Mouse (Mus musculus): ENCODE data around the gene Hipk4. TPM values are rescaled to one million over a fixed set of nuclear protein-coding genes. Genes with fewer than 3 reads are reported as not detected.

Hipk4 gene
- total RNA-seq, 2 experiments from 2014 or later = not detected

GRCm38 (mm10) chr7:27537998-27538397 lies 14.9 kb downstream of the Hipk4 start:
- no peak for ATAC-seq (ENCODE audit: poor library complexity, severe bottlenecking)

DNA sequence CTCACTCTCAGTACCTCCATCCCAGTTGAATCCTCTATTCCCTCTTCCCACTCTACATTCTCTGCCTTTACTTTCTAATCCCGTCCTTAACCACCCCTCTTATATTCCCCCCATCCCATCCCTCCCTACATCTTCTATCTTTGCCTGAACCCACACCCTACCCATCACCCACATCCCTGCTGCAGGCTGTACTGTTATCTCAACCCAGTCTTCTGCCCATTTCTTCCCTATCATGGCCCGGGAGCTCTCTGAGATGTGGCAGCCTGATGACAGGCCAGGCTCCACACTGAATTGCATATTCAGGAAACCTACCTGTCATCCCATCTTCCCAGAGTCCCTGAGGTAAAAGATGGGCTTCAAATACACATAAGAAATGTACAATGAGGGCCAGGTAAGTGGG lies 15.7 kb downstream of the Hipk4 start:
- ATAC-seq (ENCODE audit: poor library complexity, severe bottlenecking) = no peak

DNA sequence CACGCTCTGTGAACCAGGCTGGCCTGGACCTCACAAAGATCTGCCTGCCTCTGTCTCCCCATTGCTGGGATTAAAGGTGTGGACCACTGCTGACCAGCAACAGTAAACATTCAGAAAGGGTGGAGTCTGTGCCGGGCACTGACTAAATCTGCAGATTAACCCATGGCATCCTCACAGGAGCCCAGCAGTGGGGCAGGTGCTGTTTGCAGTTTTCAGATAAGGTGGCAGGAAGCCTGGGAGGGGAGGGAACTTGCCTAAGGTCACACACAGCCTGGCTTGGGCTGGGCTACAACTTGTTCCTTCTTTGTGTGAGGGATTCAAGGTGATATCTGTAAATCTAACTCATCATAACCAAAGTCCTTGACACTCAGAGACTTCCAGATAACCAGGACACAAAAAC lies 17.5 kb downstream of the Hipk4 start:
- no peak for ATAC-seq (ENCODE audit: poor library complexity, severe bottlenecking)

- no peak for ATAC-seq (ENCODE audit: poor library complexity, severe bottlenecking)
These were observed 17.9 kb downstream of the Hipk4 start for GRCm38 (mm10) chr7:27540935-27541334.

DNA sequence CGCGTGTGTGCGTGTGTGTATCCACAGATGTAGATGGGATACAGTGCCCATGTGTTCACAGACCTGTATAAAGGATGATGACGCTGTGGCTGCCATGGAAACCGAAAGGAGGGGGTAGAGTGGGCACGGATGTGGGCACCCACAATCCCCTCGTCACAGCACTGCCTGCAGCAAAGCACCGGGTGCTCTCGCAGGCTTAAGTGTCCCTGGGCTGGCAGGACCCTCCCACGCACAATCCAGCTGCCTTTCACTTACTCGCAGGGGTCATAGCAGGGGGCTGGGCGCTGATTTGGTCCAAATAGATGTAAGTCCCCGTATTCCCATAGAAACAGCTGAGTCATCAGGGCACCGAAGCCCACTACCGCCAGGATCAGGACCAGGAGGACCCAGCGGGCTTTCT lies 18.4 kb downstream of the Hipk4 start:
- ATAC-seq (ENCODE audit: poor library complexity, severe bottlenecking) = peak; percentile 60

DNA sequence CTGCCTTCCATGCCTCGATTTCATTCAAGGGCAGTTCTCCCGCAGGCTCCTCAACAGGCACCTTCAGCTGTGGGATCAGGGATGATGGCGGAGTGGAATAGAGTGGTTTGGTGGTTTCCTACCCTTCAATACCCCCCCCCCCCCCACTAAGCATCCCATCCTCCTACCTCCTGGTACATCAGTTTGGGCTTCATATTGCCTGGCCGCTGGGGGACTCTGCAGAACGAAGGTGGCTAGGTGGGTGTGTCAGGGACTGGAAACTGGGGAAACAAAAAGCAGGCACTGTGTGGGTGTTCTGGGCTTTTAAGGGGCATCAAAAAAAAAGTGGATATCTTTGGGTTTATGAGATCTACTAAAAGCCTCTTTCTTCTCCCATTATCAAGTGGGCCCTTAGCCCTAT lies 18.9 kb downstream of the Hipk4 start:
- no peak for ATAC-seq (ENCODE audit: poor library complexity, severe bottlenecking)

- peak; percentile 72 for ATAC-seq (ENCODE audit: poor library complexity, severe bottlenecking)
These were observed 19.4 kb downstream of the Hipk4 start for GRCm38 (mm10) chr7:27542392-27543033.

GRCm38 (mm10) chr7:27543065-27543464 lies 20.0 kb downstream of the Hipk4 start:
- ATAC-seq (ENCODE audit: poor library complexity, severe bottlenecking) = no peak

GRCm38 (mm10) chr7:27543851-27544250 lies 20.8 kb downstream of the Hipk4 start:
- ATAC-seq (ENCODE audit: poor library complexity, severe bottlenecking) = no peak

GRCm38 (mm10) chr7:27544675-27545370 lies 21.8 kb downstream of the Hipk4 start:
- ATAC-seq (ENCODE audit: poor library complexity, severe bottlenecking) = peak; percentile 83

DNA sequence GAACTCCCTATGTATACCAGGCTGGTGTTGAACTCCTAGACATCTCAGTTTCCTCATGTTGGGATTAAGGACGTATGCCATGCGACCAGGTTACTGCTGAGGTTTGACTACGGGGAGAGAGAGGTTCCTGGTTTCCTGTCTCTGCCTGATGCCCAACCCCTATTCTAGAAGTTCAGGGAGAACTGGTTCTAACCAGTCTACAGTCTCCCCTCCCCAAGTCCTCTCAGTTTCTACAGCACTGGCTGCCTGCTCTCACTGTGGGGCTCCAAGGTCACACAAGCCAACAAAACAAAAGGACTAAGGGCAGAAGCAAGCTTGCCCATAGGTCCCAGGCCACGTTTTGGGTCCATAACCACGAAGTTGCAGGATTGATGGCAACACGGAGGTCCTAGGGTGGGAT lies 26.5 kb downstream of the Hipk4 start:
- ATAC-seq (ENCODE audit: poor library complexity, severe bottlenecking) = no peak

DNA sequence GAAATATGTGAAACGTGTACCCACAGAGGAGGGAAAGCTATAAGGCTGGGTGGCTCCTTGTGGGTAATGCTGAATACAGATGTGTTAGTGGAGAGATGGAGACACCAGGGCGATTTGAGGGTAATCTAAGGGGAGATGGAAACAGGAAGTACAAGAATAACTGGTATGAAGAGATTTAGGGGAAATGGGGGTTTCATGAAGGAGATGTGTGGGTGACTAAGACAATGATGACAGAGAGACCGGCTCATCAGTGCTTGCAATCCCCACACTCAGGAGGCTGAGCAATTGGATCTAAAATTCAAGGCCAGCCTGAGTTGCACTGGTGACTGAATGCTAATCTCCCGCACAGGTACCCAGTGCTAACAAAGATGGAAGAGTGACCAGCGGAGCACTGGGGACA lies 29.0 kb downstream of the Hipk4 start:
- ATAC-seq (ENCODE audit: poor library complexity, severe bottlenecking) = peak; percentile 31

DNA sequence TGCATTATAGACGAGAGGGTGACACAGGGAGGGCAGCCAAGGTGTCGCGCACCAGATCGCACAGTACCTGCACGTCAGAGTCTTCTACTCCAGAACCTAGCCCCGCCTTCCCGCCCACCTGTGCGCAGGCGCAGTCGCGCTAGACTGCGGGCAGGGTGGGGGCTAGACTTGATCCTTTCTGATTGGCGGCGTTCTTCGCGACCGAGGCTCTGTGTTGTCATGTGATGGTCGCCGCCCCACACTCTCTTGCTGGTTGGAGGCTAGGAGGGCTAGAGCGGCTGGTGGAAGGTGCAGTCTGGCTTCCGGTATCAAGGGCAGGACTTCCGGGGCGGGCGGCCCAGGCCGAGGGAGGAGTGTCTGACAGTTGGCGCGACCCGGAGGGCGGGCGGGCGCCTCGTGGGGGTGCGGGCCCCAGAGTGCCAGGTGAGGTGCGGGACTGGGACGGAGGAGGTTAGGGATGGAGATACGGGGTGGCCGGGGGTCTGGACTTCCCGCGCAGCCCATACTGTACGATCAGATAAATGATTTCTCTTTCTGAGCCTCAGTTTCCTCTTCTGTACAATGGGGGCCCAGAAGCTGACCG lies 30.0 kb downstream of the Hipk4 start, which contains the start of the genes Pld3 and 2310022A10Rik:
TSS of gene Pld3 (minus strand) at position 288 of the 583 bp plus-strand sequence.
TSS of gene 2310022A10Rik (plus strand) at position 303 of the 583 bp plus-strand sequence.
- ATAC-seq (ENCODE audit: poor library complexity, severe bottlenecking) = peak; percentile 99

DNA sequence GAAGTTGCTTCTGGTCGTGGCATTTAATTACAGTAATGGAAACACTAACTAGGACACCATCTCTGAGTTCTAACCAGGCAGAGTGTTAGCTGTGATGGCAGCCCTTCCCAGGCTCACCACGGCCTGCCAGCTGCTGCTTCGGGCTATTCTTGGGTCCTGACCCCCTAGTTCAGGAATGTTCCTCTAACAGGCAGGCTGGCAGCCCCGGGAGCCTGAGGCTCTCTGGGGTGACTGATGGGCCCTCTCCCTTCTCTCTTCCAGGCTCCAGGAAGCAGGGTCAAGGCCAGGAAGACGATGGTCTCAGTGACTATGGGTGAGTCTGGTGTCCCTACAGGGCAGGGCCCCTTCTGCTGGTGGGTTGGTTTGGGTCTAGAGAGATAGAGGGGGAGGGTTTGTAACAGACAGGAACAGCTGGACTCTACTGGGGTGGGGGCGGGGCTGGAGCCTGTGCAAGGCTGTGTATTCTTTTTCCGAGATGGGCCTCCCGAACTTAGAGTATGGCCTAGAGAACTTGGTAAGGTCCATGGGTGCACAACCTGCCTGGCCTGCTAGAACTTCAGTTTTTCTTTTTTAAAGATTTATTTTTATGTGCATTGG lies 37.3 kb downstream of the Hipk4 start:
- no peak for ATAC-seq (ENCODE audit: poor library complexity, severe bottlenecking)

GRCm38 (mm10) chr7:27560978-27561377 lies 37.9 kb downstream of the Hipk4 start:
- no peak for ATAC-seq (ENCODE audit: poor library complexity, severe bottlenecking)

- ATAC-seq (ENCODE audit: poor library complexity, severe bottlenecking) = no peak
These were observed 46.6 kb downstream of the Hipk4 start for GRCm38 (mm10) chr7:27569580-27570224.

DNA sequence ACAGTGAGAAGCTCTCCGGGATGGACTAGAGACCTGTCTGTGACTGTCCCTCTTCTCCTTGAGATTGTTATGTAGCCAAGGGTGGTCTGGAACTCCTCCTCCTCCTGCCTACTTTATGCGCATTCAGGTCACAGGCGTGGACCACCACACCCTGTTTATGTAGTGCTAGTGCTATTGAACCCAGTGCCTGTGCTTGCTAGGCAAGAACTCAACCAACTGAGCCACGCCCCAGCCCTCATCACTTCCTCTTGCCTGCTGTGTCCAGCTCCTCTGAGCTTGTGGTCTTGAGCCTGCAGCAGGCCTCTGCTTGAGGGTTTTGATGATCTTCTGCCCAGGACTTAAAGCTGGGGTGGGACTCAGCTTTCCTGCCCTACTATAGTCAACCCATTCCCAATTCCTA lies 49.1 kb downstream of the Hipk4 start:
- ATAC-seq (ENCODE audit: poor library complexity, severe bottlenecking) = peak; percentile 58

DNA sequence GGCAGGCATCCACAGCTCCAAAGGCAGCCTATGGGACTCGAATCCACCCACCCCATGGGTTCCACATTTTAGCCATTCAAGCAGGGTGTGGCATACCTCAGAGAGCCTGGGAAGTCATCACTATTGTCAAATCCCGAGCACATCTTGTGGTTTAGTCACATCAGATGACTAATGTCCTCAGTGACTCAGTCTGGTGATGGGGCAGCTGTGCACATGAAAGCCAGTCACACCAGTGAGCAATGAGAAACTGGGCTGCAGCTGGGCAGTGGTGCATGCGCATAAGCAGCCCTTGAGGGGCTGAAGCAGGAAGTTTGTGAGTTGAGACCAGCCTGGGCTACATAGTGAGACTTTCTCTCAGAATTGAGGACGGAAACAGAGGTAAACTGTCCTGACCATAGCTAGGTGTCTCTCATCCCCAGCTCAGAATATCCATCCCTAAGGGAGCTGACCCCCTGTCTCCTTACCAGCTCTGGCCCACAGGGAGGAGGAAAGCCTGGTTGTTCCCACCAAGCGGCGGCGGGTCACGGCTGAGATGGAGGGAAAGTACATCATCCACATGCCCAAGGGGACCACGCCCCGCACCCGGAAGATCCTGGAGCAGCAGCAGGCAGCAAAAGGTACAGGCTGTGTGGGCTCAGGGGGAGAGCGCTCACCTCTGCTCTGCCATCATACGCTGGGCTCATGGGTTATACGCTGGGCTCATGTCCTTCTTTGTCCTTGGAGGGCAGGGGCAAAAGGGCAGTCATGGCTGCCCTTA lies 51.2 kb downstream of the Hipk4 start:
- peak; percentile 61 for ATAC-seq (ENCODE audit: poor library complexity, severe bottlenecking)

- peak; percentile 76 for ATAC-seq (ENCODE audit: poor library complexity, severe bottlenecking)
These were observed 53.8 kb downstream of the Hipk4 start for GRCm38 (mm10) chr7:27576914-27577313.

GRCm38 (mm10) chr7:27577589-27577988 lies 54.5 kb downstream of the Hipk4 start:
- peak; percentile 69 for ATAC-seq (ENCODE audit: poor library complexity, severe bottlenecking)

All from megakaryocyte, adult 5-6 weeks (primary cell).